9 mouse cellular contexts compared by ENCODE assay signal in the genomic region with DNA sequence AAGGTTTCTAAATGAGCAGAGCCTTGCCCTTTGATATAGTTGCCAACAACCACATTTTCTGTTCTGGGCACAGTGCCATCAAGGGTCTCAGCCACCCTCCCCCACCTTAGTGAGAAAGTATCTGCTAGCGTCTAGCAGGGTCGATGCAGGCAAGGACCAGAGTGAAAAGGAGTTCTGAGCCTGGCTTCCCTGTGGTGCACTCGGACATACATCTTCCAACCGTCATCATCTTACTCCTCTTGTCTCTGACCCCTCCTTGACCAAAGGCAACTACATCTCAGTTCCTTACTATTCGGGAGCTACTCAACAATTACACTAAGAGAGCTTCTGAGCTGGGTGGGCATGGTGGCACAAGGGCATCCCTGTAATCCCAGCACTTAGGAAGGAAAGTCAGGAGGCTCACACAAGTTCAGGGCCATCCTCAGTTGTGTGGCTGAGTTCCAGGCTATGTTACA. TPM values are rescaled to one million over a fixed set of nuclear protein-coding genes. Genes with fewer than 3 reads are reported as not detected.
DNase-seq lines count a peak whose midpoint lies in the region; ATAC-seq and TF ChIP-seq lines count a peak whose summit lies in the region.
"Had no signal": no experiment of that assay in that cellular context is flagged by ENCODE, and none has a peak within 500 bp of the region (broad histone marks: within the 10 kb centered on the region; RNA-seq: fewer than 3 reads in every experiment).

No protein-coding gene starts in this region.

- peaks cover 2% of the 10 kb centered on the region; the same call in 1 of the 2 replicates for H3K36me3 ChIP-seq in heart, adult 2 months (ENCODE audit: control insufficient read depth, insufficient read depth, low read length)
- H3K36me3 ChIP-seq in hindbrain, embryonic 12.5 days = no peaks in the 10 kb centered on the region
- no peaks in the 10 kb centered on the region for H3K36me3 ChIP-seq in neural tube, embryonic 11.5 days (ENCODE audit: control insufficient read depth, insufficient read depth, low read length)
- H3K36me3 ChIP-seq in kidney, adult 2 months (ENCODE audit: control insufficient read depth, insufficient read depth, low read length) = no peaks in the 10 kb centered on the region

- H3K27me3 ChIP-seq in heart, adult 2 months (ENCODE audit: control insufficient read depth, insufficient read depth, low read length) = no peaks in the 10 kb centered on the region
- no peaks in the 10 kb centered on the region for H3K27me3 ChIP-seq in hindbrain, embryonic 12.5 days
- H3K27me3 ChIP-seq in neural tube, embryonic 11.5 days (ENCODE audit: control insufficient read depth, insufficient read depth, low read length) = no peaks in the 10 kb centered on the region
- no peaks in the 10 kb centered on the region for H3K27me3 ChIP-seq in kidney, adult 2 months (replicated peaks; ENCODE audit: control insufficient read depth, insufficient read depth, low read length)

- H3K79me2 ChIP-seq in heart, adult 2 months (replicated peaks; ENCODE audit: control insufficient read depth, insufficient read depth, low read length) = no peaks in the 10 kb centered on the region

- ATAC-seq in hindbrain, embryonic 12.5 days (ENCODE audit: low FRiP score) = peak; percentile 53; the same call in 1 of the 2 replicates
- peak; percentile 27; the same call in 1 of the 2 replicates for ATAC-seq in neural tube, embryonic 11.5 days (ENCODE audit: insufficient read depth, low FRiP score, low TSS enrichment)

- peaks cover 5% of the 10 kb centered on the region for H3K4me1 ChIP-seq in heart, adult 2 months (ENCODE audit: control insufficient read depth, insufficient read depth, low read length)
- H3K4me1 ChIP-seq in hindbrain, embryonic 12.5 days = peaks cover 14% of the 10 kb centered on the region
- H3K4me1 ChIP-seq in neural tube, embryonic 11.5 days (ENCODE audit: control insufficient read depth, insufficient read depth, low read length) = no peaks in the 10 kb centered on the region
- H3K4me1 ChIP-seq in kidney, adult 2 months (ENCODE audit: control insufficient read depth, insufficient read depth, low read length) = no peaks in the 10 kb centered on the region; the same call in 1 of the 2 replicates

- no peak overlapping the region for H3K4me2 ChIP-seq in hindbrain, embryonic 12.5 days (replicated peaks)
- H3K4me2 ChIP-seq in neural tube, embryonic 11.5 days (ENCODE audit: low read depth) = no peak overlapping the region

- H3K9me3 ChIP-seq in hindbrain, embryonic 12.5 days (replicated peaks) = no peaks in the 10 kb centered on the region
- no peaks in the 10 kb centered on the region for H3K9me3 ChIP-seq in neural tube, embryonic 11.5 days (ENCODE audit: control insufficient read depth, low read length)

- peak overlapping the region; percentile 24 for H3K27ac ChIP-seq in heart, adult 2 months
- H3K27ac ChIP-seq in hindbrain, embryonic 12.5 days = no peak overlapping the region
- H3K27ac ChIP-seq in neural tube, embryonic 11.5 days (ENCODE audit: low read depth, low read length) = no peak overlapping the region
- no peak overlapping the region for H3K27ac ChIP-seq in kidney, adult 2 months (ENCODE audit: insufficient read depth, low read depth, low read length)

- TF ChIP-seq CTCF in heart, adult 2 months (IDR thresholded peaks at IDR 0.05) = no peak
- no peak for TF ChIP-seq CTCF in kidney, adult 2 months (conservative IDR thresholded peaks at IDR 0.05; ENCODE audit: insufficient read depth, insufficient read length, low read depth, low read length)

- no peak overlapping the region for H3K4me3 ChIP-seq in heart, adult 2 months
- no peak overlapping the region for H3K4me3 ChIP-seq in hindbrain, embryonic 12.5 days
- H3K4me3 ChIP-seq in neural tube, embryonic 11.5 days (ENCODE audit: low read depth, low read length) = no peak overlapping the region
- no peak overlapping the region for H3K4me3 ChIP-seq in kidney, adult 2 months (ENCODE audit: insufficient read depth, low read depth, low read length)

- intact Hi-C loops in heart, adult 2 months (cut with DNase I) = loop anchor here (5.0 to 10.0 kb wide), 3 partner anchors 133 to 369 kb away; no protein-coding TSS in a partner anchor
- intact Hi-C loops in heart, postnatal 10 days (cut with DNase I) = loop anchor here (10.0 kb wide), 1 partner anchor 269 kb away; no protein-coding TSS in a partner anchor

- TF ChIP-seq EP300 in heart, adult 2 months (IDR thresholded peaks at IDR 0.05; ENCODE audit: insufficient read depth, low read depth, low read length) = no peak

- no peak for TF ChIP-seq POLR2A in heart, adult 2 months (IDR thresholded peaks at IDR 0.05; ENCODE audit: insufficient read depth, low read depth, low read length)
- TF ChIP-seq POLR2A in kidney, adult 2 months (IDR thresholded peaks at IDR 0.05; ENCODE audit: low read depth, low read length) = no peak

- no peak overlapping the region for H3K9ac ChIP-seq in heart, adult 2 months (ENCODE audit: low read depth, low read length)
- H3K9ac ChIP-seq in hindbrain, embryonic 12.5 days = no peak overlapping the region
- H3K9ac ChIP-seq in neural tube, embryonic 11.5 days (ENCODE audit: low read length) = no peak overlapping the region

- DNase-seq in heart, adult 2 months = no peak
- DNase-seq in heart, postnatal 10 days = no peak
- peak; percentile 46 to 49 for DNase-seq in B cell, adult 2 months
- no peak for DNase-seq in neural tube, embryonic 11.5 days (ENCODE audit: low spot score)
- DNase-seq in layer of hippocampus, adult 11-12 months (ENCODE audit: low spot score) = no peak
- DNase-seq in cerebellum, postnatal 14 days = no peak
- no peak for DNase-seq in kidney, adult 2 months
- DNase-seq: liver had no signal

- 58% methylated on average over 5 of the region's 5 CpGs for WGBS in heart, adult 2 months
- WGBS in hindbrain, embryonic 12.5 days = 26% methylated on average over 5 of the region's 5 CpGs
- WGBS in neural tube, embryonic 11.5 days = 34% methylated on average over 5 of the region's 5 CpGs
- WGBS in kidney, adult 2 months = 53% methylated on average over 5 of the region's 5 CpGs

RNA-seq across cellular contexts. Expression of a gene that starts 48.5 kb away (rescaled TPM):
- 10 to 100 TPM; 38.1 to 48.5 TPM for total RNA-seq in heart, adult 2 months (2021)
- 14.4 and 18.1 TPM in 2 replicates for polyA plus RNA-seq in heart, adult 2 months (2012; rRNA removed)
- 10 to 100 TPM; 57.9 to 66.5 TPM for total RNA-seq in heart, postnatal 10 days (2021)
- polyA plus RNA-seq in hindbrain, embryonic 12.5 days (2016; fragmentation: Nextera tagmentation; extraction: Ambion mirVana) = 145 and 152 TPM in 2 replicates
- polyA plus RNA-seq in neural tube, embryonic 11.5 days (2014; fragmentation: Nextera tagmentation; extraction: Ambion mirVana) = 102 and 105 TPM in 2 replicates
- polyA plus RNA-seq in kidney, adult 2 months (2012; rRNA removed) = 18.8 and 19.8 TPM in 2 replicates

Comparison
In these comparisons a context has a peak if more than half of its experiments do, and no peak if none do; other contexts are left out.
1. DNase-seq: peak in B cell, adult 2 months (2 of 2); none in heart, adult 2 months (0 of 2), heart, postnatal 10 days (0 of 2), neural tube, embryonic 11.5 days (single experiment), layer of hippocampus, adult 11-12 months (single experiment), cerebellum, postnatal 14 days (0 of 2) and kidney, adult 2 months (single experiment).